Mouse (Mus musculus) intestine, postnatal 0 days (tissue): ENCODE data around the gene Adamtsl5. TPM values are rescaled to one million over a fixed set of nuclear protein-coding genes. Genes with fewer than 3 reads are reported as not detected.

Experiments
- ATAC-seq: fragments of 200-750 bp; cut with Nextera tagmentation; 2 replicates; pipeline ENCODE4 v1.8.0; 2017; ENCODE audit warnings: mild to moderate bottlenecking, moderate TSS enrichment, moderate library complexity
- H3K27ac ChIP-seq: fragments of 300-500 bp; sonication (generic); 2 replicates; pipeline ENCODE4 v1.5.1; 2014; ENCODE audit warnings: mild to moderate bottlenecking, low read depth, low read length, moderate library complexity
- H3K27me3 ChIP-seq: fragments of 300-500 bp; sonication (generic); replicated peaks from 2 replicates; pipeline ENCODE4 v1.6.1; 2014; ENCODE audit warnings: low read length, mixed read lengths; ENCODE audit not compliant: control insufficient read depth, insufficient read depth
- H3K36me3 ChIP-seq: fragments of 300-500 bp; sonication (generic); 2 replicates; pipeline ENCODE4 v1.6.1; 2014; ENCODE audit warnings: mild to moderate bottlenecking, moderate library complexity; ENCODE audit not compliant: control insufficient read depth, insufficient read depth
- H3K4me1 ChIP-seq: fragments of 300-500 bp; sonication (generic); replicated peaks from 2 replicates; pipeline ENCODE4 v1.6.1; 2014; ENCODE audit warnings: antibody characterized with exemption, low read length, mixed read lengths; ENCODE audit not compliant: control insufficient read depth, insufficient read depth
- H3K4me2 ChIP-seq: fragments of 300-500 bp; sonication (generic); replicated peaks from 2 replicates; pipeline ENCODE4 v1.6.1; 2014; ENCODE audit warnings: low read depth, mild to moderate bottlenecking, moderate library complexity
- H3K4me3 ChIP-seq: fragments of 300-500 bp; sonication (generic); 2 replicates; pipeline ENCODE4 v1.5.1; 2014; ENCODE audit warnings: low read depth, low read length
- H3K9ac ChIP-seq: fragments of 300-500 bp; sonication (generic); 2 replicates; pipeline ENCODE4 v1.6.1; 2014; ENCODE audit warnings: mild to moderate bottlenecking, low read depth, low read length
- H3K9me3 ChIP-seq: fragments of 300-500 bp; sonication (generic); 2 replicates; pipeline ENCODE4 v1.6.1; 2016; ENCODE audit warnings: mixed run types; ENCODE audit not compliant: control insufficient read depth
- CTCF ChIP-seq: sonication (generic); IDR thresholded peaks from 2 replicates; pipeline ENCODE4 v1.5.1; 2016; ENCODE audit warnings: low read depth, mild to moderate bottlenecking, control low read depth, antibody characterized with exemption, moderate library complexity
- WGBS: fragments of 180-500 bp; shearing (Covaris S2); extraction: QIAGEN DNeasy Blood & Tissue Kit; methylation state at CpG from one replicate; pipeline ENCODE4 v1.1.7; 2014; 5-methylcytosine and 5-hydroxymethylcytosine counted together
- microRNA-seq: library from miRNA; unstranded; fragments of <30 nt; microRNA quantifications from one replicate; pipeline ENCODE4, GENCODE M21; 2016
- polyA plus RNA-seq: library from polyadenylated mRNA; unstranded; fragments of >200 nt; fragmentation: Nextera tagmentation; extraction: Ambion mirVana; gene quantifications from 2 replicates; pipeline ENCODE4 v1.2.1, GENCODE M21; 2015

Adamtsl5 gene
- polyA plus RNA-seq, 1 experiment from 2014 or later, result 46.7 TPM

- Histone ChIP-seq H3K9me3 (no peaks in the 10 kb centered on the region), H3K4me3 (peak within 1 kb of the TSS; percentile 82), H3K9ac (peak within 1 kb of the TSS; percentile 93), H3K4me1 (no peaks in the 10 kb centered on the region), H3K27ac (peak within 1 kb of the TSS; percentile 86), H3K27me3 (no peaks in the 10 kb centered on the region; the same call in 1 of the 2 replicates), H3K36me3 (peaks cover 25% of the 10 kb centered on the region), H3K4me2 (peak within 1 kb of the TSS; percentile 83)
- TF ChIP-seq CTCF, result peak; percentile 90
- WGBS, result under 1% methylated on average over 72 of the region's 72 CpGs
- peak; percentile 75 for ATAC-seq
Observed at GRCm38 (mm10) chr10:80292251-80293146, 55.7 kb downstream of the Adamtsl5 start, which contains the start of gene Rps15. Rps15 (plus strand) TSS chr10:80292453.

Small RNAs within 50 kb of the gene (microRNA-seq; reads per million reads assigned to microRNA genes)
- not detected for gene Gm22721

Other genes starting within 250 kb of the Adamtsl5 start
- 9.8 and 11.1 TPM in 2 replicates for gene Sbno2, start 242.8 kb downstream of the Adamtsl5 start, polyA plus RNA-seq
- gene Stk11, start 232.6 kb downstream of the Adamtsl5 start, polyA plus RNA-seq, result 11.7 and 12.4 TPM in 2 replicates
- 1,009 and 1,013 TPM in 2 replicates for gene Atp5d, start 209.8 kb downstream of the Adamtsl5 start, polyA plus RNA-seq
- 2.1 and 2.7 TPM in 2 replicates for gene Cbarp, start 207.6 kb downstream of the Adamtsl5 start, polyA plus RNA-seq
- gene Midn, start 200.1 kb downstream of the Adamtsl5 start, polyA plus RNA-seq, result 18.1 and 19.5 TPM in 2 replicates
- gene Cirbp, start 182.4 kb downstream of the Adamtsl5 start, polyA plus RNA-seq, result 222 and 228 TPM in 2 replicates
- gene 1600002K03Rik, start 175.5 kb downstream of the Adamtsl5 start, polyA plus RNA-seq, result 12.7 and 13.9 TPM in 2 replicates
- gene Efna2, start 168.9 kb downstream of the Adamtsl5 start, polyA plus RNA-seq, result 3.5 and 3.8 TPM in 2 replicates
- 21.9 and 22.5 TPM in 2 replicates for gene Mum1, start 122.0 kb downstream of the Adamtsl5 start, polyA plus RNA-seq
- 584 and 605 TPM in 2 replicates for gene Ndufs7, start 99.3 kb downstream of the Adamtsl5 start, polyA plus RNA-seq
- gene Gamt, start 87.4 kb downstream of the Adamtsl5 start, polyA plus RNA-seq, result 30.1 and 37.2 TPM in 2 replicates
- gene Dazap1, start 86.9 kb downstream of the Adamtsl5 start, polyA plus RNA-seq, result 26.6 and 29.0 TPM in 2 replicates
- gene Rps15, start 56.0 kb downstream of the Adamtsl5 start, polyA plus RNA-seq, result 708 and 727 TPM in 2 replicates
- 1.1 and 1.6 TPM in 2 replicates for gene Apc2, start 52.4 kb downstream of the Adamtsl5 start, polyA plus RNA-seq
- 85.2 and 87.6 TPM in 2 replicates for gene 2310011J03Rik, start 27.9 kb downstream of the Adamtsl5 start, polyA plus RNA-seq
- 13.1 and 18.8 TPM in 2 replicates for gene Pcsk4, start 18.9 kb downstream of the Adamtsl5 start, polyA plus RNA-seq
- 261 and 282 TPM in 2 replicates for gene Reep6, start 18.5 kb downstream of the Adamtsl5 start, polyA plus RNA-seq
- 0.09 and 0.20 TPM in 2 replicates for gene Plk5, start 8.0 kb upstream of the Adamtsl5 start, polyA plus RNA-seq
- 3.2 and 4.2 TPM in 2 replicates for gene Mex3d, start 39.2 kb upstream of the Adamtsl5 start, polyA plus RNA-seq
- gene Mbd3, start 51.1 kb upstream of the Adamtsl5 start, polyA plus RNA-seq, result 48.0 and 51.0 TPM in 2 replicates
- 1,032 and 1,082 TPM in 2 replicates for gene Uqcr11, start 58.4 kb upstream of the Adamtsl5 start, polyA plus RNA-seq
- 34.1 and 34.5 TPM in 2 replicates for gene Tcf3, start 85.2 kb upstream of the Adamtsl5 start, polyA plus RNA-seq
- 0.05 and 0.09 TPM in 2 replicates for gene Onecut3, start 146.4 kb upstream of the Adamtsl5 start, polyA plus RNA-seq
- gene Atp8b3, start 190.7 kb upstream of the Adamtsl5 start, polyA plus RNA-seq, result 0.03 TPM in 2 replicates
- gene Rexo1, start 213.1 kb upstream of the Adamtsl5 start, polyA plus RNA-seq, result 9.1 and 10.1 TPM in 2 replicates
- 4.8 and 5.3 TPM in 2 replicates for gene Klf16, start 228.9 kb upstream of the Adamtsl5 start, polyA plus RNA-seq
- 116 and 117 TPM in 2 replicates for gene Abhd17a, start 241.9 kb upstream of the Adamtsl5 start, polyA plus RNA-seq